Mouse (Mus musculus) heart, adult 8-10 months (tissue): Measurements from ENCODE around the gene Sult6b2. TPM values are rescaled to one million over a fixed set of nuclear protein-coding genes. Genes with fewer than 3 reads are reported as not detected.

Experiments
- DNase-seq: peaks from one replicate; pipeline ENCODE4 v3.0.0; 2022; ENCODE audit warnings: low spot score
- total RNA-seq, 4 experiments: library from RNA; stranded (reverse); gene quantifications; 2 replicates each; pipeline ENCODE4 v1.2.4; 2022

Gene Sult6b2
- under 1 TPM in 1 of 4 experiments, not detected in 3; 0.24 TPM for total RNA-seq

- DNase-seq, result no peak
Measured at GRCm38 (mm10) chr6:142804402-142804801, at the start of gene Sult6b2. Gene Sult6b2 (minus strand): TSS chr6:142804502.

- DNase-seq, result no peak
Measured at GRCm38 (mm10) chr6:142852419-142853377, 48.4 kb upstream of the Sult6b2 start.

- DNase-seq, result peak; percentile 60
Measured at GRCm38 (mm10) chr6:142850436-142850835, 46.1 kb upstream of the Sult6b2 start.

- no peak for DNase-seq
Measured at GRCm38 (mm10) chr6:142849326-142849725, 45.0 kb upstream of the Sult6b2 start.

GRCm38 (mm10) chr6:142847914-142848674, 43.8 kb upstream of the Sult6b2 start:
- no peak for DNase-seq

- no peak for DNase-seq
Measured at GRCm38 (mm10) chr6:142846855-142847254, 42.6 kb upstream of the Sult6b2 start.

- no peak for DNase-seq
Measured at GRCm38 (mm10) chr6:142845066-142845465, 40.8 kb upstream of the Sult6b2 start.

- DNase-seq, result no peak
Measured at GRCm38 (mm10) chr6:142844061-142844460, 39.8 kb upstream of the Sult6b2 start.

GRCm38 (mm10) chr6:142838501-142838900, 34.2 kb upstream of the Sult6b2 start:
- no peak for DNase-seq

- no peak for DNase-seq
Measured at GRCm38 (mm10) chr6:142837326-142837725, 33.0 kb upstream of the Sult6b2 start.

- no peak for DNase-seq
Measured at GRCm38 (mm10) chr6:142835726-142836125, 31.4 kb upstream of the Sult6b2 start.

GRCm38 (mm10) chr6:142834911-142835310, 30.6 kb upstream of the Sult6b2 start:
- DNase-seq, result no peak

GRCm38 (mm10) chr6:142831706-142832105, 27.4 kb upstream of the Sult6b2 start:
- DNase-seq, result no peak

GRCm38 (mm10) chr6:142831243-142831642, 26.9 kb upstream of the Sult6b2 start:
- no peak for DNase-seq

- no peak for DNase-seq
Measured at GRCm38 (mm10) chr6:142830221-142830620, 25.9 kb upstream of the Sult6b2 start.

GRCm38 (mm10) chr6:142825449-142825848, 21.1 kb upstream of the Sult6b2 start:
- no peak for DNase-seq

- DNase-seq, result no peak
Measured at GRCm38 (mm10) chr6:142823008-142823787, 18.9 kb upstream of the Sult6b2 start.

GRCm38 (mm10) chr6:142818306-142818705, 14.0 kb upstream of the Sult6b2 start:
- no peak for DNase-seq

- DNase-seq, result no peak
Measured at GRCm38 (mm10) chr6:142815513-142815912, 11.2 kb upstream of the Sult6b2 start.

- DNase-seq, result peak; percentile 46
Measured at GRCm38 (mm10) chr6:142814495-142814921, 10.2 kb upstream of the Sult6b2 start.

- no peak for DNase-seq
Measured at GRCm38 (mm10) chr6:142814011-142814410, 9.7 kb upstream of the Sult6b2 start.

- DNase-seq, result no peak
Measured at GRCm38 (mm10) chr6:142812969-142813368, 8.7 kb upstream of the Sult6b2 start.
